Mouse (Mus musculus) lung, postnatal 0 days (tissue): ENCODE measurements around the gene Kiz. TPM values are rescaled to one million over a fixed set of nuclear protein-coding genes. Genes with fewer than 3 reads are reported as not detected.

Experiments used
- ATAC-seq: fragments of 200-750 bp; cut with Nextera tagmentation; 2 replicates; pipeline ENCODE4 v1.8.0; 2017; ENCODE audit warnings: moderate library complexity
- DNase-seq: peaks from one replicate; pipeline ENCODE4 v3.0.0-alpha.2; 2016; ENCODE audit warnings: low spot score
- H3K27ac ChIP-seq: fragments of 300-500 bp; sonication (generic); 2 replicates; pipeline ENCODE4 v1.5.1; 2014; ENCODE audit warnings: antibody characterized with exemption, mild to moderate bottlenecking, low read length, mixed read lengths
- H3K27me3 ChIP-seq: fragments of 300-500 bp; sonication (generic); replicated peaks from 2 replicates; pipeline ENCODE4 v1.6.1; 2014; ENCODE audit warnings: low read length, mixed read lengths; ENCODE audit not compliant: insufficient read depth
- H3K36me3 ChIP-seq: fragments of 300-500 bp; sonication (generic); 2 replicates; pipeline ENCODE4 v1.6.1; 2014; ENCODE audit warnings: low read length, mixed read lengths; ENCODE audit not compliant: insufficient read depth
- H3K4me1 ChIP-seq: fragments of 300-500 bp; sonication (generic); 2 replicates; pipeline ENCODE4 v1.6.1; 2014; ENCODE audit warnings: antibody characterized with exemption, low read depth, low read length, mixed read lengths; ENCODE audit not compliant: insufficient read depth
- H3K4me2 ChIP-seq: fragments of 300-500 bp; sonication (generic); replicated peaks from 2 replicates; pipeline ENCODE4 v1.6.1; 2014; ENCODE audit warnings: low read depth, mild to moderate bottlenecking, low read length, moderate library complexity, mixed read lengths
- H3K4me3 ChIP-seq: fragments of 300-500 bp; sonication (generic); 2 replicates; pipeline ENCODE4 v1.5.1; 2014; ENCODE audit warnings: low read depth, low read length
- H3K9ac ChIP-seq: fragments of 300-500 bp; sonication (generic); replicated peaks from 2 replicates; pipeline ENCODE4 v1.6.1; 2014; ENCODE audit warnings: low read depth, mild to moderate bottlenecking
- H3K9me3 ChIP-seq: fragments of 300-500 bp; sonication (generic); 2 replicates; pipeline ENCODE4 v1.6.1; 2016; ENCODE audit warnings: low read length, mixed read lengths
- CTCF ChIP-seq: IDR thresholded peaks from 2 replicates; pipeline ENCODE4 v1.5.1; 2016; ENCODE audit warnings: antibody characterized with exemption, mild to moderate bottlenecking
- EP300 ChIP-seq: IDR thresholded peaks from 2 replicates; pipeline ENCODE4 v1.6.1; 2016; ENCODE audit warnings: antibody characterized with exemption, mild to moderate bottlenecking, control low read depth
- WGBS: fragments of 180-500 bp; shearing (Covaris S2); extraction: QIAGEN DNeasy Blood & Tissue Kit; methylation state at CpG from one replicate; pipeline ENCODE4 v1.1.7; 2014; 5-methylcytosine and 5-hydroxymethylcytosine counted together
- polyA plus RNA-seq: library from polyadenylated mRNA; unstranded; fragments of >200 nt; fragmentation: Nextera tagmentation; extraction: Ambion mirVana; gene quantifications from 2 replicates; pipeline ENCODE4 v1.2.1, GENCODE M21; 2015

Kiz gene
- polyA plus RNA-seq, 1 experiment from 2014 or later = 26.6 TPM

DNA sequence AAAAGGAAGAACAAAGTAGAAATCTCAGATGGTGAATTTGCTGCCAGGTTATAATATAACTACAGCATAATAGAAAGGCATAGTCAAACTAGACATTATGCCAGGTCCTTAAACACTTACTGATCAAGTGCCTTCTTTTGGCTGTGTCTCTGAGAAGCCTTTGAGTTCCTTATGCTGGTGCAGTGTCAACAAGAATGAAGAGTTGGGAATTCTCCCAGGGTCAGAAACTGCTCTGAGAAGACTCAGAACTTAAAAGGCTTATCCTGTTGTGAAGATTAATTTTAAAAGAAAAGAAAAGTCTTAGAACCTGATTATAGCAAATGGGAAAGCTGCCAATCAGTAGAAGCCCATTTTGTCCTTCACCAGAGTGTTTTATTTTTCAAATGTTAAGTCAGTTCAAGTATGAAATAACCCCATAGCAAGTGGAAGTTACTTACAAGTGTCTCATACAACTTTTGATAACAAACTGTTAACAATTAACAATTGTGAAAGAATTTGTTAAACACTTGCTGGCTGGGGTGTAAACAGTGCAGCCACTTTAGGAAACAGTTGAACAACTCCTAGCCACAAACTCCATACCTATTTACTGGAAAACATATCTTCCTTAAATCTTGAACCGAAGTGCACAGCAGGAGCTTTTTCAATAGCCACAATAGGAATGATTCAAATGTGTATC lies 21.9 kb downstream of the Kiz start:
- no peaks in the 10 kb centered on the region for H3K36me3 ChIP-seq
- DNase-seq (peak; percentile 70), ATAC-seq (peak; percentile 68)
- no peak overlapping the region for H3K27ac ChIP-seq
- H3K4me1 ChIP-seq = peaks cover 6% of the 10 kb centered on the region; the same call in 1 of the 2 replicates
- 56% methylated on average over 1 of the region's 1 CpGs for WGBS
- H3K9ac ChIP-seq = no peak overlapping the region
- peak; percentile 76 for TF ChIP-seq EP300
- no peak for TF ChIP-seq CTCF
- H3K4me3 ChIP-seq = no peak overlapping the region
- no peaks in the 10 kb centered on the region for H3K27me3 ChIP-seq
- no peak overlapping the region for H3K4me2 ChIP-seq
- no peaks in the 10 kb centered on the region for H3K9me3 ChIP-seq

DNA sequence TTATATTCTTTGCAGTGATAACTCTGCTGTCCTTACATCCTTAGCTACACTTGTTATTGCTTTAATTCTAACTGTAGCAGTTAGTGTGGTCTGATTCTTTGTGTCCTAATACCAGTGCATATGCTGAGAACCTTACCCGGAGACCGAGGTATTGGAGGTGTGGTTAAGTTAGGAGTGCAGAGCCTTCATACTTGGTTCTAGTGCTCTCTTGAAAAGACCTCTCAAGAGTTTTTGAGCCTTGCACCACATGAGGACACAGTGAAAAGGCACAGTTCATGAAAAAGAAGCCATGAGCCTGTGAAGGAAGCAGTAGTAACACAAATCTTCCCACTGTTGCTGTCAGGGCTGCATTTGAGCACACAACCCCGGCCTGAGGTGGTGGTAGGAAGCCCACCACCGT lies 26.0 kb downstream of the Kiz start:
- Histone ChIP-seq H3K9ac (no peak overlapping the region), H3K4me1 (peaks cover 2% of the 10 kb centered on the region; the same call in 1 of the 2 replicates), H3K9me3 (no peaks in the 10 kb centered on the region), H3K27me3 (no peaks in the 10 kb centered on the region), H3K27ac (no peak overlapping the region), H3K36me3 (no peaks in the 10 kb centered on the region), H3K4me3 (no peak overlapping the region), H3K4me2 (no peak overlapping the region)
- WGBS = 76% methylated on average over 4 of the region's 4 CpGs
- ATAC-seq = peak; percentile 89
- DNase-seq = peak; percentile 82
- TF ChIP-seq EP300 (no peak), CTCF (no peak)

DNA sequence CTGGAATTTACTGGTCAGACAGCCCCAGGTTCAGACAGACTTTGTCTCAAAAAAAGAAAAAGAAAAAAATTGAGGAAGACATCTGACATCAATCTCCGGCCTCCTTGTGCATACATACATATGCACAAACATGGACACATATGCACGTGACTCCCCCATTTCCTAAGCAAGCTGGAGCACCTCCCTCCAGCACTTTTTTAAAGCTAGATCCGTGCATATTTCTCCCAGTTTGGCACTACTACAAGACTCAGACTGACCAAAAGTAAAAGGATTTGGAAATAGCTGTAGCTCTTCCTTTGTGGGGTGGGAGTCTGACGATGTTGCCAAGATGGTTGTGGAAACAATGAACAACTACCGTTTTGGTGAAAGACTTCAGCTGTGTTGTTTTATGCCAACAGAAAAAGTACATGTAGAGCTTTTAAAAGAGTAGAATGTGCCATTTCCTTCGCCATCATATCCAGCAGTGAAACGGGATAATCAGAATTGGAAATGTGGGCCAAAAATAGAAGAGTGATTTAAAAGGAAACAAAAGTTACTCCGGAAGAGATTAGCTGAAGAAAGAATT lies 28.7 kb downstream of the Kiz start:
- Histone ChIP-seq H3K27ac (peak overlapping the region; percentile 51), H3K9me3 (no peaks in the 10 kb centered on the region), H3K4me2 (no peak overlapping the region), H3K36me3 (no peaks in the 10 kb centered on the region), H3K27me3 (no peaks in the 10 kb centered on the region), H3K4me3 (no peak overlapping the region), H3K9ac (no peak overlapping the region), H3K4me1 (no peaks in the 10 kb centered on the region)
- DNase-seq (peak; percentile 80), ATAC-seq (peak; percentile 55)
- TF ChIP-seq EP300 (no peak), CTCF (no peak)
- WGBS = 54% methylated on average over 8 of the region's 8 CpGs

DNA sequence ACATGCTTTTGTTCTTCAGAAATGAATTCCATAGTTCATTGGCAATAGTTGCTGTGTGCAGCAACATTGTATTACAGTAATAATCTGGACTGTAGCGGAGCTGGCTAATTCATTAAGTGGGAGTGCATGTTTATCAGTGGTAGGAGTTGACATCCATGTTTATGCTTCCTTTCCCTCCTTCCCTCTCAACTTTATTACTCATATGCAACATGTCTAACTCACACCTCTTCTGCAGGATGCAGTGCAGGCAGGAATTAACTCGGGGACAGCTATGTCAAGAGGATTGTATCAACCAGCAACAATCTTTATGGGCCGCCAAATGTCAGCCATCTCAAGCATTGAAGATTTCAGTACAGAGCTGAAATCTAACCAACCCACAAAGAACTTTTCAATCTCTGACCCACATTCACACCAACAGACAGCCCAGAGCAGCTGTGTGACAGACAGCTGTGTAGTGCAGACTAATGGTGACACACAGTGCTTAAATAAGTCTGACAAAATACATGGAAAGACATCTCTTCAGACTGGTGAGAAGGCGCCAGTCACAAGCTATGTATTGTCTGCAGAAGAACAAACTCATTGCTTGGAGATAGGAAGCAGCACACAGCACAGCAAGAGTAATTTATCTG lies 33.2 kb downstream of the Kiz start:
- 68% methylated on average over 4 of the region's 4 CpGs for WGBS
- TF ChIP-seq EP300 (no peak), CTCF (no peak)
- no peak overlapping the region for H3K27ac ChIP-seq
- no peak overlapping the region for H3K4me3 ChIP-seq
- H3K4me2 ChIP-seq = no peak overlapping the region
- DNase-seq = peak; percentile 58
- 0 out of 2 replicates have a peak, but pooled peaks cover 3% of the 10 kb centered on the region for H3K36me3 ChIP-seq
- peak; percentile 72 for ATAC-seq
- H3K9me3 ChIP-seq = no peaks in the 10 kb centered on the region
- no peaks in the 10 kb centered on the region for H3K27me3 ChIP-seq
- no peaks in the 10 kb centered on the region for H3K4me1 ChIP-seq
- H3K9ac ChIP-seq = no peak overlapping the region

DNA sequence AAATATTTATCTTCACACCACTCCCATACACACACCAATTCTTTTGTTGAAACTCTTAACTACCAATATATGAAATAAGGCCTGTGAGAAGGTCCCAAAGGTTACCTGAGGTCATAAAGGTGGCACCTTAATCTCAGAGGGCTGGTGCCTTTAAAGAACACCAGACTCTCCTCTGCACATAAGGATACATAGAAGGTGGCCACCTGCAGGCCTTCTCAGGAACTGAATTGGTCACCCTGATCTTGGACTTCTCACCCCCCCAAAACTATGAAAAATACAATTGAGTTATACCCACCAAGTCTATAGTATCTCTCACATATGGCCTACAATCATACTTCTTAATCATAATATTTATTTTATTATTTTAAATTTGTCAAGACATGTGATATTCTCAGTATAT lies 43.3 kb downstream of the Kiz start:
- TF ChIP-seq EP300 = no peak
- peak; percentile 68 for TF ChIP-seq CTCF
- H3K9ac ChIP-seq = no peak overlapping the region
- no peaks in the 10 kb centered on the region for H3K4me1 ChIP-seq
- no peaks in the 10 kb centered on the region for H3K9me3 ChIP-seq
- no peak overlapping the region for H3K27ac ChIP-seq
- H3K36me3 ChIP-seq = no peaks in the 10 kb centered on the region
- no peak; the same call in 1 of the 2 replicates for ATAC-seq
- DNase-seq = peak; percentile 29
- H3K4me2 ChIP-seq = no peak overlapping the region
- no peaks in the 10 kb centered on the region for H3K27me3 ChIP-seq
- no peak overlapping the region for H3K4me3 ChIP-seq

DNA sequence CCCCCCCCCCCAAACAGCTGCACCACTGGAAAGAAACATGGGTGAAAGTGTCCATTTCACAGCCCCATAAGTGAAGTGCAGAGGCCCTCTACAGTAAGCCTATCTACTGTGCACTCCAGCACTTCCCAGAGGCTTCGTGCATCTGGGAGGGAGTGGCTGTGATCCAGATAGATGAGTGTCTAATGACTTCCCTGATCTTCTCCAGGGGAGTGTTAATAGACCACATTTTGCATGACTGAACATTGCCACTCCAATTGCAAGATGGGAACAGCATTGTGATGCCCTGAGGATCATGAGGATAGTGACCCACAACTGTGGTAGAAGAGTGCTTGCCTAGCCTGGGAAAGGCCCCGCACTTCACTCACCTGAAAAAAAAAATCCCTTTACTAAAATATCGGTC lies 60.4 kb downstream of the Kiz start:
- Histone ChIP-seq H3K4me2 (no peak overlapping the region), H3K27me3 (no peaks in the 10 kb centered on the region), H3K4me3 (no peak overlapping the region), H3K9ac (no peak overlapping the region), H3K4me1 (no peaks in the 10 kb centered on the region), H3K36me3 (no peaks in the 10 kb centered on the region), H3K27ac (no peak overlapping the region), H3K9me3 (no peaks in the 10 kb centered on the region)
- no peak for TF ChIP-seq EP300
- no peak for TF ChIP-seq CTCF
- 84% methylated on average over 3 of the region's 3 CpGs for WGBS
- DNase-seq = no peak
- no peak for ATAC-seq
